Mouse (Mus musculus) kidney, postnatal 4 days (tissue): Measurements from ENCODE around the gene Szrd1.

Experiments
- DNase-seq, 2 experiments: peaks; one replicate each; pipeline ENCODE4 v3.0.0; 2021; ENCODE audit warnings: mixed read lengths in 2 of 2

Gene Szrd1

GRCm38 (mm10) chr4:141066709-141067515 is 72.7 kb downstream of the Szrd1 start:
- DNase-seq, result peak; percentile 46 to 65

DNA sequence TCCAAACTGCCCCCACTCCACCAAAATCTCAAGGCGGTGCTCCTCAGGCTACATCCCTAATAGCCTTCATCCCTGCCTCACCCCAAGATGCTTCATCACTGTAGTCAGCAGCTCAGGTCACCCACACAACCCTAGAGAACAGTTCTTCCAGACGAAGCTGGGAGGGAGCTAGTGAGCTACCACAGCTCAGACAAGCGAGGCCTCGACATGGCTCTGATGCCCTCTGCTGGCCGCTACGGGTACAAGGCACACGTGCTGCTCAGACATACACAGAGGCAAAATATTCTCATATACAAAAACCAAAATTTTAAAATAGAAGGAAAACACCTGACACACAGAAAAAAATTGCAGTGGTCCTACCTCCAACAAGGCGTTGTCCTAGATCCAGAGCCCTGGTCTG is 74.5 kb downstream of the Szrd1 start:
- peak; percentile 89 to 92 for DNase-seq

DNA sequence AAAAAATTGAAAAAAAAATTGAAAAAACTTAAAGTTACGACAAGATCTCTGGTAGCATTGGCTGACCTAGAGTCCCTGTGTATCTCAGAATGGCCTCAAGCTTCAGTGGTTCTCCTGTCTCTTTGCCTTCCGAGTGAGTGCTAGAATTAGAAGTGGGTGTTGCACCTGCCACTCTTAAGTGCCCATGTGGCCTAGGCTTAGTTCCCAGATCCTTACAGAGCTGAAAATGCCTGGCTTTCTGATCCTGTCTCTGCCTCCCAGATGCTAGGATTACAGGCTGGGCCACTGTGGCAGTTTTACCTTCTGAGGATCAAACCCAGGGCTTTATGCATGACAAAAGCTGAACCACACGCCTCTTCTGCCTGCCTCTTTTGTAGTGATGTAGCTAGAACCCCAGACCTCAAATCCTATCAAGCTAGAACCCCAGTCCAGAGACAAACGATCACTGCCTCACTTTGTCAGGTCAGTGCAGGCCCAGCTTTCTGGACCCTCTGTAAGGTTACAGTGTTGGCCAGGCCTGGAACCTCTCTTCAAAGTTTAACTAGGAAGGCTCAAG is 75.4 kb downstream of the Szrd1 start:
- no peak for DNase-seq
